Mouse (Mus musculus): ENCODE data around the gene Galnt9. TPM values are rescaled to one million over a fixed set of nuclear protein-coding genes. Genes with fewer than 3 reads are reported as not detected.

Galnt9 gene
- total RNA-seq, 1 experiment from 2014 or later, result 0.81 TPM

DNA sequence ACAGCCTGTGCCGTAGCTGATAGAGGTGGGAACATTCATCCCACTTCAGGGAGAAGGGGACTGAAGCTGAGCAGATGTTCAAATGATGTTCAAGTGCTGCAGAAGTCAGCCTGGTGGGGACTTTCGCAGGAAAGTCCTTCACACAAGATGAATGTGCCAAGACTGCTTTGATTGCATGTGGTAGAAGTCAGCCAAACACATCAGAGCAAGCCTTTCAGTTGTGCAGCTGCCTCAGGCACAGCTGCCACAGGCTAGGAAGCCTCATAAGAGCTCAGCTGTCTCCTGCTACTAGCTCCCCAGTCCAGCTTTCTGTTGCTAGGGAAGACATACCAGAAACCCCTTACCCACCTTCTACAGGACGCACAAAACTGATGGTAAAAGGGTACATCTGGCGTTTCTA is 17.6 kb upstream of the Galnt9 start:
- no peak for ATAC-seq (ENCODE audit: extremely low read depth, insufficient number of reproducible peaks, low FRiP score, poor library complexity, severe bottlenecking)

DNA sequence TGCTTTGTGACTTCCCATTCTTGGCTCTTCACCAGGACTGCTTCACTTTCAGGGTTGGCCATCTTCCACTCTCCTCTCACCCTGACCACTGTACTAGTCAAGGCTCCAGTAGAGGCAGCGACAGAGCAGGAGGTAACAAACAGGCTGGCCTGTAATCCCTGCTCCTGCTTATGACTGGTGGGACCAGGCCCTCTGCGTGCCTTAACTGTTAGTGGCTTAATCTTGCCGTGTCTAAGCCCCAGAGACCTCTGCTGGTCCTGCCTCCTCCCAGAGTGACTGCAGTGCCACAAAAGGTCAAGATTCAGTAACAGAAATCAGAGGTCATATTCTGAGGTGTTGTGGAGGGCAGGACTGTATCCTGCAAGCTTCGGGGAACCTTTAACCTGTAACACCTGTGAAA is 13.1 kb upstream of the Galnt9 start:
- ATAC-seq (ENCODE audit: extremely low read depth, insufficient number of reproducible peaks, low FRiP score, poor library complexity, severe bottlenecking), result no peak

DNA sequence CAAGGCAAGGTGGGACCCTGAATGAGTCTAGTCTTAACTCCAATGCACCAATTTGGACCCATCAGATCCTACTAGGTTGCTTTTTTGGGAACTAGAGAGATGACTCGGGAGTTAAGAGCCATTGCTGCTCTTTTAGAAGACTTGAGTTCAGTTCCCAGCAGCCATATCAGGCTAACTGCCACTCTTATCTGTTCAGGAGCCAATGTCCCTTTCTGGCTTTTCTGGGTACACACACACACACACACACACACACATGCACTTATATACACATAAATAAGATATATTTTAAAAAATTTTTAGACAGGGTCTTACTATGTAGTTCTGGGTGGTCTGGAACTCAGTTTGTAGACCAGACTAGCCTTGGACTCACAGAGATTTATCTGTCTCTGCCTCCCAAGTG is 9.8 kb upstream of the Galnt9 start:
- no peak for ATAC-seq (ENCODE audit: extremely low read depth, insufficient number of reproducible peaks, low FRiP score, poor library complexity, severe bottlenecking)

DNA sequence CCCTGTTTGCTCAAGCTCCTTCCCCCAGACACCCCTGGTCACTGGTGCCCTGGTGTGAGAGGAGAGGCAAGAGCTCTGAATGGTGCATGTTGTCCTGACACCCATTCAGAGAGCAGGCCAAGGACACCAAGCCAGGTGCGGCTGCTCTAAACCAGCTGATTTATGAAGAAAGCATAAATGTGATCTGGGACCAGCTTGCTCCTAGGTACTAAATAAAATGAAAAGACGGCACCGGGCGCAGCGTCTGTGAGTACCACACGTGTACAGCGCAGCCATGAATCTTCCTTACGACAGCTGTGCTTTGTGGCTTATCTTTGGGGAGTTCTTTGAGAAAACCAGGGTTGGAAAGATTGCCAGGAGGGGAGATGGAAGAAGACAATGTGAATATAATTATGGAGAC is 8.2 kb upstream of the Galnt9 start:
- no peak for ATAC-seq (ENCODE audit: extremely low read depth, insufficient number of reproducible peaks, low FRiP score, poor library complexity, severe bottlenecking)

DNA sequence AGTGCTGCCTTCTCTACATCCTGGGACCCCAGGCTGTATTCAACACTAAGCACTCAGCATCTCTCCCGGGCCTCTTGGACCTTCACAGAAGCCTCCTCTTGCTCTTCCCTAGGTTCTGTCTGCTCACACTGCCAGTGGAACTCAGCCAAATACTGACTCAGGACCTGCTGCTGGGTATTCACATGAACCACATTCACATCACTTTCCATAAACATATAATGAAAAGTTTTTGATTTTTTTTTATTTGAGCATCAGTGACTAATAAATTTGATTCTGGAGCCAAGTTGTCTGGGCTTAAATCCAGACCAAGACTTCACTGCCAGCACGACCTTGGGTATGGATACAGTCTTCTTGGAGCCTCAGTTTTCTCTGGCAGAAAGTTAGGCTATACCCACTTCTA is 3.2 kb upstream of the Galnt9 start:
- ATAC-seq (ENCODE audit: extremely low read depth, insufficient number of reproducible peaks, low FRiP score, poor library complexity, severe bottlenecking), result no peak

DNA sequence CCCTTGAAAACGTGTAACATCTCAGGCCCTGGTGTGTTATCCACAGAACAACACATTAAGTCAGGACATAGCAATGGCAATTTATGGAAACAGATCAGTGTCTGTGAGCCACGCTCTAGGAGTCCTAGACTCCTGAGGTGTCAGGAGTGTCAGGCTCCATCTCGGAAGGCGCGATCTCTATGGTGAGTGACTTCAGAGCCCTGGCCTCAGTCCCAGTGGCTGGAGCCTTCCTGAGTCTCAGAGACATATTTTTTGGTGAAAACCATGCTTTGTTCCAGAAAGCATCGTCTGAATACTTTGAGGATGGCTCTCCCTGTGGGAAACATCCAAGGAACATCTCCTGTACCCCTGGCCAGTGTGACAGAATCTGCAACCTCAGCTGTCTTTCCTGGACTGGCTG is 2.7 kb upstream of the Galnt9 start:
- ATAC-seq (ENCODE audit: extremely low read depth, insufficient number of reproducible peaks, low FRiP score, poor library complexity, severe bottlenecking), result no peak

DNA sequence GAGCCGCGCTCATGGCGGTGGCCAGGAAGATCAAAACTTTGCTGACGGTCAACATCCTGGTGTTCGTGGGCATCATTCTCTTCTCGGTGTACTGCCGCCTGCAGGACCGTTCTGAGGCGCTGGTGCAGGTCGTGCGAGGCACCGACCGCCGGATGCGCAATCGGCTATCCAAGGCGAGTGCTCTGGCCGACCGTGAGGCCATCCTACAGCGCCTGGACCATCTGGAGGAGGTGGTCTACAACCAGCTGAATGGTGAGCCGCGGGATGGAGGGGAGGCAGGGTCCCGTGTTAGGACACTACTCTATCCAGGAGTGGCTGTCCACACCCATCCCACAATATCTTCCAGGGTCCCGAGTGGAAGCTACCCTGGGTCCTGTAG is 525 bp downstream of the Galnt9 start:
- ATAC-seq (ENCODE audit: extremely low read depth, insufficient number of reproducible peaks, low FRiP score, poor library complexity, severe bottlenecking), result no peak

DNA sequence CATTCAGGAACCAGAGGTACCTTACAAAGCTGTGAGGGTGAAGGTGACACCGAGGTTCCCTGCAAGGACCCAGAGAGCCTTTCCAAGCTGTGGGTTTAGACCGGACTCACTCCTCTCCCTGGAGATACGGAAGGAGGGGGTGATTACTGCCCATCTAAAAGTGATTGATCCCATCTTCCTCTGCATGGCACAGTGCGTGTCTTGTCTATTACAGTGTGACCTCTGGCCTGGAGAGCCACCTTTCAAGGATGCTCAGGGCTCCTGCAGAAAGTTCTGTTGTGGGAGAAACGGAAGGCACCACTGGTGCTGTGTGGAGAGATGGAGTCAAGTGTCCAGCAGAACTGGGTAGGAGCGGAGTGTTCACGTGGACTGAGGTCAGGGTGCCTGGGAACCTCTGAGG is 1.2 kb downstream of the Galnt9 start:
- no peak for ATAC-seq (ENCODE audit: extremely low read depth, insufficient number of reproducible peaks, low FRiP score, poor library complexity, severe bottlenecking)

DNA sequence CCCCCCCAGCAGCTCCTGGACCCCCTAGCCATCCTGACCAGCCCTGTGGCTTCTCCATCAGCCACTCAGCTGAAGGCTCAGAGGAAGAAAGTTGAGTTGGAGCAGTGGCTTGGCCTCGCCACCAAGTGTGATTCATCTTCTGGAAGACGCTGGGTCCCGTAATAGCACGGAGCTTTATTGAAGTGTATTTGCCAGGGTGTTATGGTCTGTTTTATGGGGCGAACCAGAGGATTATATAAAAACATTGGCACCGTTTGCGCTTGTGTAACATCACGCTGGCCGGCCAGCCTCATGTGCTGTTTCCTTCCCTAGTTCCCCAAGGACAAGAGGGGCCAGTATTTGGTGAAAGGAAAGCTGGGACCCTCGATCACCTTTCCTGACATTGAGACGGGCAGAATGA is 2.0 kb downstream of the Galnt9 start:
- ATAC-seq (ENCODE audit: extremely low read depth, insufficient number of reproducible peaks, low FRiP score, poor library complexity, severe bottlenecking), result no peak

DNA sequence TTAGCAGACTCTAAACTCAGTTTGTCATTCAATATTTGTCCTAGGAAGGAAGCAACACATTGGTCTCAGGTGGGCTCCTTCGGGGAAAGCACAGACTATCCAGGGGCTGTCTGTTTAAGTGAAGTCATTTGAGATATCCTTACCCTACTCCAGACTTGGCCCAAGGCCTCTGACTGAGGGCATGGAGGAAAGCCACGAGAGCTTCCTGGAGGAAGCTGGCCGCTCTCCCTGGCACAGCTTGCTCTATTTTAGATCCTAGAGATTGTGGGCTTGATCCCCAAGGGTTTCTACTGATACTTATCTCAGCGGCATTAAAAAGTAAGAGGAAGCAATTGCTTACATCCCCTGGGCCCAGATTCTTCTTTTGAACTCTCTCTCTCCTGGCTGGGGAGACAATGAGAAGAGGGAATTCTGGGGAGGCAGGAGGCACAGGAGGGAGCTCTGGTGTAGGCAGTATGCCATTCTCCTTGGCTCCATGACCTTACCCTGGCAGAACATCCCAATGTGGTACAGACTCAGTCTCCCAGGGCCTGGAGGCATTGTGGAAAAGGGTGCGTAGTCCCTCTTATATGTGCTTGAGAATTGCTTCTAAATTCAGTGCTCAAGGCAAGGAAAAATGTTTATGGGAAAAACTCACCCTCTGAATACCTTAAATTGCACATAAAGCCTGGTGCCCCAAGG is 2.7 kb downstream of the Galnt9 start:
- no peak for ATAC-seq (ENCODE audit: extremely low read depth, insufficient number of reproducible peaks, low FRiP score, poor library complexity, severe bottlenecking)

DNA sequence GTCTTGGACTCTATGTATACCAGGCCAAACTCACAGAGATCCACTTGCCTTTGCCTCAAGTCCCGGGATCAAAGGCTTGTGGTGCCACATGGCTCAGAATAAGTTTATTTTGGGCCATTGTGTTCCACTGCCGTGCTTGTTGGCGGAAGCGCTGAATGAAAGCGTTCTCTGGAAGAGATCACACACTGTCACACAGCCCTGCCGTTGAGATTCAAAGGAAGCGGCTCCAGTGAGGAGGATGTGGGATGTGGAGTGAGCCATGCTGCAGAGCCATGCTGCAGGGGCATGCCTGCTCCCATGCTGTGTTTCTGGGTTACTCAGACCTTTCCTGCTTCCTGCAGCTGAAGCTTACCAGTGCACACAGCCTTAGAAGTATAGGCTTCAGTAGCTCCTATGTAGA is 4.3 kb downstream of the Galnt9 start:
- no peak for ATAC-seq (ENCODE audit: extremely low read depth, insufficient number of reproducible peaks, low FRiP score, poor library complexity, severe bottlenecking)

DNA sequence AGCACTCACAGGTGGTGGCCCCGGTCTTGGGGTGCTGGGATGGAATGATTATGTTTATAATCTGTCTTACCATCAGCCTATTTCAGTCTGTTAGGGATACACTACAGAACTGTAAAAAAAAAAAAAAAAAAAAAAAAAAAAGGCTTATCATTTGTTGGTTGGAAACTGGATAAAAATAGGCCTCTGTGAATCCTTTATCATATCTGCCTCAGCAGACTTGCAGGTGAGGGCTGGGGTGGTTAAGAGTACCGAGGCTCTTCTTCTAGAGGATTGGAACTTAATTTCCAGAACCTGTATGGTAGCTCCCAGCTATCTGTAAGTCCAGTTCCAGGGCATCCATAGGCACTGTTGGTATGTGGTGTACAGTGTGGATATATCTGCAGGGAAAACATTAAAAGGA is 6.0 kb downstream of the Galnt9 start:
- no peak for ATAC-seq (ENCODE audit: extremely low read depth, insufficient number of reproducible peaks, low FRiP score, poor library complexity, severe bottlenecking)

DNA sequence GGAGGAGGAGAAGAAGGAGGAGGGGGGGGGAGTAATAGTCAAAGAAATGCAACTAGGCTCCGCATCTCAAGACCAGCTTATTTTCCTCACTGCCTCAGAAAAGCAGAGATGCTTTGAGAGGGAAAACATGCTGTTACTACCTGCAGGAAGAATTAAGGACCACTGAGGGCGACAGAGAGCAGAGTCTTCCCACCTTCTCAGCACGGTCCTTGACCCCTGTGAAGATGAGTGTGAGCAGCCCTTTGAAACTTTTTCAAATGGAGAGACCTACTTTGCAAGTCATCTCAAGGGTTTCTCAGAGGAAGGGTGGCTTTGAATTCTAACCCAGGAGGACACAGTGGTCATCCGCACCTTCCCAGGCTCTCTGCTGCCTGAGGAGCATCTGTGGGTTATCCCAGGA is 6.7 kb downstream of the Galnt9 start:
- no peak for ATAC-seq (ENCODE audit: extremely low read depth, insufficient number of reproducible peaks, low FRiP score, poor library complexity, severe bottlenecking)

DNA sequence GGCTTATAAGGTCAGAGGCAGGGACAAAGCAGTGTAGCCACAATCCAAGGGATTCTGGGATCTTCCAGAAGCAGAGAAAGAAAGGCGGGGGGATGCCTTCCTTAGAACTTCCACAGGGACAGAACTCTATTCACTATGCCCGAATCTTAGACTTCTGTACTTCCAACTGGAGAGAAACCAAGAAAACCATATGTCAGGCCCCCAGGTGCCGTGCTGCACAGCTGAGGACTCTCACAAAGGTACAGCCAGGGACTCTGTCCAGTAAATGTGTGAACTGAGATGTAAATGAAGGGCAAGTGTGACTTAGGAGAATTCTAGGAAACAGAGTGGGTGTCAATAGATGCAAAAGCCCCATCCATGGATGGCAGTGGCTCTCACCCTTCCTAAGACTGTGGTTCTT is 7.8 kb downstream of the Galnt9 start:
- no peak for ATAC-seq (ENCODE audit: extremely low read depth, insufficient number of reproducible peaks, low FRiP score, poor library complexity, severe bottlenecking)

DNA sequence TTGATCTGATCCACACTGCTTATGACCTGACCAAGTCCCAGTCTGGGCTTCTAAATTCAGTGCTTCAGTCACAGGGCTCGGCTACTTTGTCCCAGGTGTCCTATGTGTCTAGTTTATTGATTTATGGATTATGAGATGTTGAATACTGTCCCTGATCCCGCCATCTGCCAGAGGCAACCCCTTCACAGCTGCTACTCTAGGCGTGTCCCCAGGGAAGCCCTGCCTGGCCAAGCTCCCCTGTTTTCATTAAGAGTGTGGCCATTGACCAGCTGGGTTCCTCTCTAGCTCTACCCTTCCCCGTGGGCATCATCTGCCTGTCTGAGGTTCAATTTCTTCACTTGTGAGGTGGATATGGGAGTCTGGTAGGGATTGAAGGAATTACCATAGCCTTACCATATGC is 9.2 kb downstream of the Galnt9 start:
- no peak for ATAC-seq (ENCODE audit: extremely low read depth, insufficient number of reproducible peaks, low FRiP score, poor library complexity, severe bottlenecking)

DNA sequence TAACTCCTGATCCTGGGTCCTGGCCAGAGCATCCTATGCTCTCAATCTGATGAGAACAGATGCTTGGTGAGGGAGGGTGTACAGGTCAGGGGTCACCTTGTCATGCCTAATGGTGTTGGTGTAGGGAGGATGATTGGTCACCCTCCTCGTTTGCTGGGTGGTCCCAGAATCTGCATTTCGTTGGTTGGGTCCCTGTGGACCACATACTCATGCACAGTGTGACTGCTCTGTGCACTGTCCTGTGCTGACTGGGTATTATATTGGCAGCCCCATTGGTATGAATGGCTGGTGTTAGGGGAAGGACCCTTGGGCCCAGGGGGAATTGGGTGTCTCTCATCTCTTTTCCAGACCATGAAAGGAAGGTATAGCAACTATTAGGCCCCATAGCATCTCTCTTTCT is 11.0 kb downstream of the Galnt9 start:
- no peak for ATAC-seq (ENCODE audit: extremely low read depth, insufficient number of reproducible peaks, low FRiP score, poor library complexity, severe bottlenecking)

DNA sequence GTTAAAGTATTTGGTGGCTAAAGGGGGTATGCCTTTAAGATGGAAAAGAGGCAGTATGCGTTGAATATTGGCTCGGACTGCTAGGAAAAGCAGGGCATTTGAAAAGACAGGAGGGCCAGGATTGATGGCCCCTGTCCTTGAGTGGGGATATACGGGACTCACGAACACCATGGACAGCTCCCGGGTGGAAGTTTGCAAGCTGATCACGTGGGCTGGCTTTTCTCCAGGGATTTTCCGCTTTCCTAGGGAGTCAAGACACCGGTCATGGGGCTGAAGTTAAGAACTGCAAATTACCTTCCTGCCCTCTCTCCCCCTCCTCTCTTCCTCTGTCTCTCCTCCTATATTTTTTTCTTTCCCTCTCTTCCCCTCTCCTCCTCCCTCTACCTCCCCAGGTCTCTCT is 14.2 kb downstream of the Galnt9 start:
- ATAC-seq (ENCODE audit: extremely low read depth, insufficient number of reproducible peaks, low FRiP score, poor library complexity, severe bottlenecking), result no peak

DNA sequence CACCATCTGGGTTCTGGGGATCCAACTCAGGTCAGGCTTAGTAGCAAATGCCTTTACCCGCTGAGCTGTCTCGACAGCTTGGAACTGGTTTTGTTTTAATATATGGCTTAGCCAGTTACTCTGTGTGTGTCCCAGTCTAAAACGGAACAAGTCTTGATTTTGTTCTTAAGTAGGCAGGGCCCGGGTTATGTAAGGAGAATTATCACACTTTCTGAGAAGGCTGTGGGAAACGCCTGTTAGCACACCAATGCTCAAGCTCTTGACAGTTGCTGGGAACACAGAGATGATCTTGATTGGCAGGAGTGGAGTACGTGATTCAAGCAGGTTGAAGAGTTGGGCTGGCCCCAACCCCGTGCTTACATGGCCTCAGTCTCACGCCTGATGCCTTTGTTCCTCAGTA is 15.5 kb downstream of the Galnt9 start:
- ATAC-seq (ENCODE audit: extremely low read depth, insufficient number of reproducible peaks, low FRiP score, poor library complexity, severe bottlenecking), result no peak

DNA sequence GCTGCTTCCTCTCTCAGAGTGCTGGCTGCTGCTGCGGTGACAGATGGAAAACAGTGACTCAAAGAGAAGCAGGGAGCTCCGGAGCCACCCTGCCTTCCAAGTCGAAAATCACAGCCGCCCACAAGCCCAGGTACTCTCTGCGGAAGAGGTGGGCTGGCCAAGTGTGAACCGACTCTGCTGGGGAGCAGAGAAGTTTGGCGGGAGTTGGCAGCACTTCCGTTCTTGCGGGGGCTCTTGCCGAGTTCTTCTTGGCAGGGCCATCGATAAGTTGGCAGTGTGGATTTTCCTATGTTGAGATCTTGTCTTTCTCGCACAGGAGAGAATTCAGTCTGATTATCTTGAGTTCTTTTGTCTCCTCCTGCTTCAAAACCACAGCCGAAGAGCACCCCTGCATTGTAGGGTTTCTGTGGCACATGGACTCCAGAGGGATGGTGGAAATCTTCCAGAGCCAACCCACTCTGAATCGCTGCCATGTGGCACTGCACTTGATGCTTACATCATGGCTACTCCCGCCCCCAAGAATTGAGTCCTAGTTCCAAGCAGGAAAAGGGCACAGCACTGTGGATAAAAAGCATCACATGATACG is 18.7 kb downstream of the Galnt9 start:
- ATAC-seq (ENCODE audit: extremely low read depth, insufficient number of reproducible peaks, low FRiP score, poor library complexity, severe bottlenecking), result no peak

DNA sequence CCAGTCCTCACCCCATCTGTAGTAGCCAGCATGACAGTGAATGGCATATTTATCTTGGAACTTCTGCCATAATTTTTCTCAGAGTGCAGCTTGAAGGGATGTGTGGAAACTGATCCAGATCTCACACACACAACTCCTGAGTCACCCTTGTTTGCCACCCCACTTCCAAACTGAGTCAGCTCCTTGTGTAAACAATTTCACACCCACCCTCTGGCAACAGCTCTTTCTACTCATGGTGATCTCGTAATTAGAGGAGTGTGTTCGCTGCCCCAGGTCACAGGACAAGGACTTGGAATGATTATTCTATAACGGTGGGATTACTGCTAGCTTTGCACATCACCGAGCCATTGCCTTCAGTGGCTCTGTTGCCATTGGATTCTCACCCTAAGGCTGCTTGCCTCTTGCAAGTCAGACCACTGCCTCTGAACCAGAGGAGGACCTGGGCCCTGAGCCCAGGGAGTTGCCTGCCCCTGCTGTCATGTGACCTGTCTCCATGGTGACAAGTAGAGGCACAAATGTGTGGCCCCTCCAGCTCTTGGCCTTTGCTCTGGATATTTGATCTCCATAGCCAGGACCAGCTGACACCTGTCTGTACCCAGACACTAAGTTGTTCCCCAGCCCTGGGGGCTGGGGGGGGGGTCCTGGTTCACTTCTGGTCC is 21.0 kb downstream of the Galnt9 start:
- ATAC-seq (ENCODE audit: extremely low read depth, insufficient number of reproducible peaks, low FRiP score, poor library complexity, severe bottlenecking), result no peak

DNA sequence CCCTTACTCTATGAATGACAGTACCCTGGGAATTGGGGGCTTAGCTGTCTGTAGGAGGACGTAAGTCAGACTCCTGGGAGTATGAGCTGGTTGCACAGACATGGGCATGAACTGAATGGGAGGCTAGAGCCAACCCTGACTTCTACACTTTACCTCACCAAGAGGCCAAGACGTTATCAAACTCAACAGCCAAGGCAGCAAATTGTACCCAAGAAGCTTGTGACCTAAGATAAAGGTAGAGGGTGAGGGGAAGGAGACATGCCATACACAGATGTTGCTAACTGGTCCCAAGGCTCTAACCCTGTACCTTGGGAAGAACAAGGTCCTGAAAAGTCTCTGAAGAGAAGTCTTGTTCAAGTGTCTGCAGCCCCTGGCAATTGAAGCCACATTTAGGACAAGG is 23.4 kb downstream of the Galnt9 start:
- no peak for ATAC-seq (ENCODE audit: extremely low read depth, insufficient number of reproducible peaks, low FRiP score, poor library complexity, severe bottlenecking)

Measured in neutrophil, adult 5-6 weeks (primary cell).